Mouse (Mus musculus): ENCODE results near the gene Cfi.

- no peak for TF ChIP-seq CTCF (IDR thresholded peaks at IDR 0.05; ENCODE audit: insufficient read depth, low read length)
- TF ChIP-seq POLR2A (IDR thresholded peaks at IDR 0.05; ENCODE audit: borderline replicate concordance, extremely low read depth, low read depth, low read length): no peak
Observed at GRCm38 (mm10) chr3:129887779-129888517, 52.3 kb downstream of the Cfi start.

All from lung, adult 2 months (tissue).